Mouse (Mus musculus) kidney, postnatal 0 days (tissue): ENCODE results near the gene Smok2b. TPM values are rescaled to one million over a fixed set of nuclear protein-coding genes. Genes with fewer than 3 reads are reported as not detected.

Source experiments
- polyA plus RNA-seq: library from polyadenylated mRNA; unstranded; fragments of >200 nt; fragmentation: Nextera tagmentation; extraction: Ambion mirVana; gene quantifications from 2 replicates; pipeline ENCODE4 v1.2.1, GENCODE M21; 2015

Smok2b gene
- polyA plus RNA-seq, 1 experiment from 2014 or later = not detected

Other genes starting within 250 kb of the Smok2b start
- 143 and 150 TPM in 2 replicates for gene Wtap, start 236.1 kb upstream of the Smok2b start, polyA plus RNA-seq
- 295 and 310 TPM in 2 replicates for gene Sod2, start 223.4 kb upstream of the Smok2b start, polyA plus RNA-seq
- gene Gpr31b, start 178.0 kb upstream of the Smok2b start, polyA plus RNA-seq = 0.10 and 0.12 TPM in 2 replicates
- 0.16 and 0.23 TPM in 2 replicates for gene Tcp10b, start 169.2 kb upstream of the Smok2b start, polyA plus RNA-seq
- not detected in 2 replicates for gene Unc93a, start 98.4 kb upstream of the Smok2b start, polyA plus RNA-seq
- not detected in 2 replicates for gene Smok2a, start 9.1 kb upstream of the Smok2b start, polyA plus RNA-seq
- not detected in 2 replicates for gene Tcp10c, start 124.3 kb downstream of the Smok2b start, polyA plus RNA-seq